Mouse (Mus musculus): ENCODE measurements at regions not wholly inside any gene's neighbourhood (a gene's known extent, or its start where the extent isn't known, plus 50 kb on each side); places are given as distances from the start of the nearest gene placed in this dataset.

DNA sequence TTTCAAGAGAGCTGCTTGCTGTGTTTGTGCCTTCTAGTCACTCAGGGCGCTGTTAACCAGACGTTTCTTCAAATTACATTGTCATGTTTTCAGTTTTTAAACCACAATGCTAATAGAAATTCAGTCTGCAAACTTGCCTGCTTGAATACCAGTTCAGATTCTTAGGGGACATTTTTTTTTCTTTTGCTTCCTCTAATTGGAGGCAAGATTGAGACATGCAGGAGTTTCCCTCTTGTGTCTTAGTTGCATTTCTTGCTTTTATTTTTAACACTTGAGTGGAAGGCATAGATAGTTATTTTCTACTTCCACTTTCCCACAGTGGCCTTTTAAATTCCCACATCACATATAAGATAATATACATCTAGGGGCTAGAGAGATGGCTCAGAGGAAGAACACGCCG is 246.8 kb downstream of the Grpr start:
- no peaks in the 10 kb centered on the region for H3K4me1 ChIP-seq (replicated peaks; ENCODE audit: insufficient read depth, low read length)
- no peak for TF ChIP-seq CTCF (IDR thresholded peaks at IDR 0.05; ENCODE audit: low read depth)
- no peak for DNase-seq (ENCODE audit: low spot score)
- no peak overlapping the region for H3K9ac ChIP-seq (ENCODE audit: low read depth, low read length)
- H3K36me3 ChIP-seq (ENCODE audit: insufficient read depth, low read length), result no peaks in the 10 kb centered on the region
- no peak overlapping the region for H3K4me2 ChIP-seq (ENCODE audit: low read length)
- ATAC-seq (replicated peaks; ENCODE audit: low FRiP score, low read depth), result no peak
- H3K27me3 ChIP-seq (ENCODE audit: insufficient read depth, low read length), result no peaks in the 10 kb centered on the region
- no peak overlapping the region for H3K27ac ChIP-seq
- WGBS, result 77% methylated on average over 4 of the region's 4 CpGs
- no peak overlapping the region for H3K4me3 ChIP-seq (replicated peaks; ENCODE audit: low read depth, low read length)
- H3K9me3 ChIP-seq (replicated peaks; ENCODE audit: low read length), result no peaks in the 10 kb centered on the region

GRCm38 (mm10) chrX:163301045-163301444 is 248.4 kb downstream of the Grpr start:
- 79% methylated on average over 6 of the region's 6 CpGs for WGBS
- Histone ChIP-seq H3K36me3 (ENCODE audit: insufficient read depth, low read length) (no peaks in the 10 kb centered on the region), H3K4me3 (replicated peaks; ENCODE audit: low read depth, low read length) (no peak overlapping the region), H3K27me3 (ENCODE audit: insufficient read depth, low read length) (no peaks in the 10 kb centered on the region), H3K4me1 (replicated peaks; ENCODE audit: insufficient read depth, low read length) (no peaks in the 10 kb centered on the region), H3K9me3 (replicated peaks; ENCODE audit: low read length) (no peaks in the 10 kb centered on the region), H3K27ac (no peak overlapping the region), H3K9ac (ENCODE audit: low read depth, low read length) (no peak overlapping the region), H3K4me2 (ENCODE audit: low read length) (no peak overlapping the region)
- DNase-seq (ENCODE audit: low spot score), result no peak
- ATAC-seq (replicated peaks; ENCODE audit: low FRiP score, low read depth), result no peak
- TF ChIP-seq CTCF (IDR thresholded peaks at IDR 0.05; ENCODE audit: low read depth), result no peak

DNA sequence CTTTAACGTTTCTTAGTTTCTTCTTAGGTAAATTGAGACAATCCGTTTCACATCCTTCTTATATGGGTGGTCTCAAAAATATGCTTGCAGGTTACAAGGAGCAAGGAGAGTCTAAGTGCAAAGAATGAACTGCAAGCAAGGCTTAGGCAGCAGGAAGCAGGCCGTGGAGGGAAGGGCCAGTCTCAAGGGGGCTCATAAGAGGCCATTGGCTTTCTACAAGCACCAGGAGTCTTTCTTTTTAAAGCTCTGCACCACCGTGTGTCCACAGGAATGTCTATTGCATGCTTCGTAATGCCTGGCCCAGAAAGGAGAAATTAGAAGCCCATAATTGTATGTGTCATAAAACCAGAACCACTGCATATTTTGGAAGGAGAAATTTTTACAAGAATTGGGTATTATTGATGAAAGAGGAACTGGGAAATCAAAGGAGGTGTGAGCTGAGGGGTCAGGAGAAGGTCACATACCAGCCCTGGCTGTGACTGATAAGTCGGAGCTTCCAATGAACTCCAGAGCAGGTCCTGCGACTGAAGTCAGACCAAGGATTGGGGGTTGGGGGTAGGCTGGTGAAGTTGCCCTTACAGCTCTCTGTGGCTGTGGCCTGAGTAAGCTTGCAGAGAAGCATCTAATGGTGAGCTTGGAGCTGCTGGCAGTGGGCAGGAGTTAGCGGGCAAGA is 252.4 kb downstream of the Grpr start:
- no peak for DNase-seq (ENCODE audit: low spot score)
- no peak for ATAC-seq (replicated peaks; ENCODE audit: low FRiP score, low read depth)
- no peak overlapping the region for H3K9ac ChIP-seq (ENCODE audit: low read depth, low read length)
- H3K4me3 ChIP-seq (replicated peaks; ENCODE audit: low read depth, low read length), result no peak overlapping the region
- no peaks in the 10 kb centered on the region for H3K9me3 ChIP-seq (replicated peaks; ENCODE audit: low read length)
- WGBS, result 58% methylated on average over 8 of the region's 8 CpGs
- TF ChIP-seq CTCF (IDR thresholded peaks at IDR 0.05; ENCODE audit: low read depth), result no peak
- no peaks in the 10 kb centered on the region for H3K27me3 ChIP-seq (ENCODE audit: insufficient read depth, low read length)
- H3K4me2 ChIP-seq (ENCODE audit: low read length), result no peak overlapping the region
- H3K4me1 ChIP-seq (replicated peaks; ENCODE audit: insufficient read depth, low read length), result no peaks in the 10 kb centered on the region
- H3K36me3 ChIP-seq (ENCODE audit: insufficient read depth, low read length), result no peaks in the 10 kb centered on the region
- H3K27ac ChIP-seq, result no peak overlapping the region

DNA sequence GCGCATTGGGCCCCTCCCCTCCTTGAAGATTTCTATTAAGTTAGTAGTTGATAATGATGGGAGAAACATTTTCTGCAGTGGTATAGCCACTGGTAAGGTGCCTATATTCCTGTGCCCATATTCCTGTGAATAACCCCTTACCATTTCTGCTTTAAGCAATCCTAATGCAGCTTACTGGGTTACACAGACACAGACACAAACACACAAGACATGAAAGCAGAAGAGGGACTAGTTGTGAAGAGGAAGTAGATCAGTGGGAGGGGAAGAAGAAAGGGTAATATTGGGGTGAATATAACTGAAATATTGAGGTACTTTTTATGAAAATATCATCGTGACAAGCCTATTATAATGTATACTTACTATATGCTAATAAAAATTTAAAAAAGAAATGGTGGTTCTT is 288.2 kb downstream of the Grpr start:
- H3K27ac ChIP-seq, result no peak overlapping the region
- H3K9ac ChIP-seq (ENCODE audit: low read depth, low read length), result no peak overlapping the region
- whole genome bisulfite sequencing, result 87% methylated on average over 2 of the region's 2 CpGs
- H3K4me2 ChIP-seq (ENCODE audit: low read length), result no peak overlapping the region
- H3K36me3 ChIP-seq (ENCODE audit: insufficient read depth, low read length), result no peaks in the 10 kb centered on the region
- no peaks in the 10 kb centered on the region for H3K4me1 ChIP-seq (replicated peaks; ENCODE audit: insufficient read depth, low read length)
- H3K4me3 ChIP-seq (replicated peaks; ENCODE audit: low read depth, low read length), result no peak overlapping the region
- TF ChIP-seq CTCF (IDR thresholded peaks at IDR 0.05; ENCODE audit: low read depth), result no peak
- no peak for DNase-seq (ENCODE audit: low spot score)
- no peaks in the 10 kb centered on the region for H3K9me3 ChIP-seq (replicated peaks; ENCODE audit: low read length)
- ATAC-seq (replicated peaks; ENCODE audit: low FRiP score, low read depth), result no peak
- H3K27me3 ChIP-seq (ENCODE audit: insufficient read depth, low read length), result no peaks in the 10 kb centered on the region

- Histone ChIP-seq H3K4me3 (replicated peaks; ENCODE audit: low read depth, low read length) (no peak overlapping the region), H3K27me3 (ENCODE audit: insufficient read depth, low read length) (no peaks in the 10 kb centered on the region), H3K27ac (no peak overlapping the region), H3K36me3 (ENCODE audit: insufficient read depth, low read length) (no peaks in the 10 kb centered on the region), H3K4me1 (replicated peaks; ENCODE audit: insufficient read depth, low read length) (no peaks in the 10 kb centered on the region), H3K9ac (ENCODE audit: low read depth, low read length) (no peak overlapping the region), H3K9me3 (replicated peaks; ENCODE audit: low read length) (no peaks in the 10 kb centered on the region), H3K4me2 (ENCODE audit: low read length) (no peak overlapping the region)
- WGBS, result 66% methylated on average over 2 of the region's 2 CpGs
- DNase-seq (ENCODE audit: low spot score), result no peak
- no peak for ATAC-seq (replicated peaks; ENCODE audit: low FRiP score, low read depth)
- TF ChIP-seq CTCF (IDR thresholded peaks at IDR 0.05; ENCODE audit: low read depth), result no peak
Observed at GRCm38 (mm10) chrX:163253048-163253447, 288.6 kb upstream of the S100g start.

- Histone ChIP-seq H3K36me3 (ENCODE audit: insufficient read depth, low read length) (no peaks in the 10 kb centered on the region), H3K4me3 (replicated peaks; ENCODE audit: low read depth, low read length) (no peak overlapping the region), H3K27ac (no peak overlapping the region), H3K4me2 (ENCODE audit: low read length) (no peak overlapping the region), H3K9me3 (replicated peaks; ENCODE audit: low read length) (no peaks in the 10 kb centered on the region), H3K4me1 (replicated peaks; ENCODE audit: insufficient read depth, low read length) (no peaks in the 10 kb centered on the region), H3K27me3 (ENCODE audit: insufficient read depth, low read length) (no peaks in the 10 kb centered on the region), H3K9ac (ENCODE audit: low read depth, low read length) (no peak overlapping the region)
- ATAC-seq (replicated peaks; ENCODE audit: low FRiP score, low read depth) (no peak), DNase-seq (ENCODE audit: low spot score) (no peak)
- WGBS, result 93% methylated on average over 2 of the region's 2 CpGs
- TF ChIP-seq CTCF (IDR thresholded peaks at IDR 0.05; ENCODE audit: low read depth), result no peak
Observed at GRCm38 (mm10) chrX:163205260-163205659, 240.9 kb upstream of the S100g start.

GRCm38 (mm10) chrX:163203446-163203845 is 239.0 kb upstream of the S100g start:
- Histone ChIP-seq H3K27ac (no peak overlapping the region), H3K4me1 (replicated peaks; ENCODE audit: insufficient read depth, low read length) (no peaks in the 10 kb centered on the region), H3K4me2 (ENCODE audit: low read length) (no peak overlapping the region), H3K4me3 (replicated peaks; ENCODE audit: low read depth, low read length) (no peak overlapping the region), H3K9me3 (replicated peaks; ENCODE audit: low read length) (no peaks in the 10 kb centered on the region), H3K27me3 (ENCODE audit: insufficient read depth, low read length) (no peaks in the 10 kb centered on the region), H3K36me3 (ENCODE audit: insufficient read depth, low read length) (no peaks in the 10 kb centered on the region), H3K9ac (ENCODE audit: low read depth, low read length) (no peak overlapping the region)
- ATAC-seq (replicated peaks; ENCODE audit: low FRiP score, low read depth) (no peak), DNase-seq (ENCODE audit: low spot score) (no peak)
- TF ChIP-seq CTCF (IDR thresholded peaks at IDR 0.05; ENCODE audit: low read depth), result no peak
- WGBS, result 94% methylated on average over 1 of the region's 1 CpGs

All from kidney, postnatal 0 days (tissue).